Mouse (Mus musculus): ENCODE results near the gene Opcml. TPM values are rescaled to one million over a fixed set of nuclear protein-coding genes. Genes with fewer than 3 reads are reported as not detected.

Opcml gene
- polyA plus RNA-seq, 1 experiment from 2014 or later: 4.9 TPM

DNA sequence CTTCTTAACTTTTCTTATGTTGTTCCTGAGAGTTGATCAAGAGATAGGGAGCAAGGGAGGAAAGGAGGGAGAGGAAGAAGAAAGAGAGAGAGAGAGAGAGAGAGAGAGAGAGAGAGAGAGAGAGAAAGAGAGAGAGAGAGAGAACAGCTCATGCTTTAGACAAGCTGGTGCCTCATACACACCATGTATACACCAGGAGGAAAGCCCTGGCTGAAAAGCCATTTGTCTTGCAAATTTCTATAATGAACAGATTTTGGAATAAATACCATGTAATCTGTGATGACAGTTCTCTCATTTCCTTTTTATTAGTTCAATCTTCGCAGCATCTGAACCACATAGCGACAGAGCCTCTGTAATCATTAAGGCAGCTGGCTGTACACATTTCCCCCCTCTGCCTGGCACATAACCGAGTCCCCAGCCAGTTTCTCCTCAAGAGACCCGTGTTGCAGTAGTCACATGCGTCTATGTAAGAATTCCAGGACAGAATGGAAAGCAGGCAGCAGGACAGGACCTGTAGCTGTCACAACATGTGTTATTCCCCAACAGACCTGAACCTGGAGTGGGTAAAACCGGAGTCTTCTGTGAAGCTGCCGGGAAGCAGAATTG lies 238.3 kb downstream of the Opcml start:
- no peak overlapping the region for H3K4me3 ChIP-seq
- H3K27me3 ChIP-seq: no peaks in the 10 kb centered on the region
- 45% methylated on average over 7 of the region's 7 CpGs for WGBS
- no peaks in the 10 kb centered on the region for H3K36me3 ChIP-seq
- no peak overlapping the region for H3K9ac ChIP-seq
- H3K4me1 ChIP-seq: 0 out of 2 replicates have a peak, but pooled peaks cover 8% of the 10 kb centered on the region
- no peak overlapping the region for H3K4me2 ChIP-seq (replicated peaks)
- H3K9me3 ChIP-seq: no peaks in the 10 kb centered on the region
- no peak overlapping the region for H3K27ac ChIP-seq
- ATAC-seq (ENCODE audit: low FRiP score, low read depth): no peak

DNA sequence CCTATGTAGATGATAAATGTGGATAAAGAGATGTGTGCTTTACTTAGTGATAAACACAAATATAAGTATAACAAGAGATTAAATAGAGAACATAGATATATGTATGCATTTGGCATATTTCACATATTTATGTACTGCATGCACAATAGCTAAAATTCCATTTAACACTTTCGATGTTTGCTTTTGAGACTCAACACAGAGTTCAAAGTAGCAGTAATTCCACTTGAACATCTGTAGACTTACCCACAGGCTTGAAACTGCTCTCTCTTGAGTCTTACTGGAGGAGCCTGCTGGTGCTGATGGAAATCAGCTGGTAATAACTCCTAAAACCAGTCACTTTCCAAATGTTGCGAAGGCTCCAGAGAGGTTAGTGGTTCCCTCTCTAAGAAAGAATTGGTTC lies 258.6 kb downstream of the Opcml start:
- no peaks in the 10 kb centered on the region for H3K36me3 ChIP-seq
- H3K9ac ChIP-seq: no peak overlapping the region
- no peak overlapping the region for H3K4me3 ChIP-seq
- H3K9me3 ChIP-seq: no peaks in the 10 kb centered on the region
- no peaks in the 10 kb centered on the region for H3K27me3 ChIP-seq
- no peaks in the 10 kb centered on the region for H3K4me1 ChIP-seq
- 86% methylated on average over 2 of the region's 2 CpGs for WGBS
- no peak overlapping the region for H3K4me2 ChIP-seq (replicated peaks)
- H3K27ac ChIP-seq: no peak overlapping the region
- no peak for ATAC-seq (ENCODE audit: low FRiP score, low read depth)

DNA sequence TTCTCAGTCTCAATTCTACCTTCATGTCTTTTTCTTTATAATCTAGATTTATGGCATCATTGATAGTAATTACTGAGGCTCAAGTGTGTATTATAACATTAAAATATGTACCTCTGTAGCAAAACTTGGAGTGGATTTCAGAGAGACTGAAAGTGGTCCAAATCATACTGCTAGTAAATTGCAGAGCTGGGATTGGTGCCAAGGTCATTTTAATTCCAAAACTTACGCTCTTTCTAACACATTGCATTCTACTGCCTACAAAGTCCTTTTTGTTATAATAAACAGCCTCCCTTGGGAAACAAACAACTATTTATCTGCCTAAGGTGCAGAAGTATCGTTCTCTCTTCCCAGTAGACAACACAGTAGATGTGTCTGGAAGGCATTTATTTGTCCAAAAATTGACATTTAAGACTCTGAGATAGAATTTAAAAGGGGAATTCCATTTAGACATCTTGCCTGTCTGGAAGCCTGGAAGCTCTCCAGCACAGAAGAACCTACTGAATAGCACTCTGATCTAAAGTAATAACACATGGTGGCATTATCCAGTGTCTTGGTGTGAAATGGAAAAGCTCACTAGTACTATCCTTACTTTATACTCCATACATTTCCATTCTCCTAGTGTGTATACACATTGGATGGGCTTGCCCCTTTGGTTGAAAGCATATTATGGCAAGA lies 266.7 kb downstream of the Opcml start:
- Histone ChIP-seq H3K27ac (no peak overlapping the region), H3K36me3 (no peaks in the 10 kb centered on the region), H3K4me3 (no peak overlapping the region), H3K4me1 (no peaks in the 10 kb centered on the region), H3K9ac (no peak overlapping the region), H3K9me3 (no peaks in the 10 kb centered on the region), H3K27me3 (no peaks in the 10 kb centered on the region), H3K4me2 (replicated peaks) (no peak overlapping the region)
- 34% methylated on average over 2 of the region's 2 CpGs for WGBS
- ATAC-seq (ENCODE audit: low FRiP score, low read depth): no peak

DNA sequence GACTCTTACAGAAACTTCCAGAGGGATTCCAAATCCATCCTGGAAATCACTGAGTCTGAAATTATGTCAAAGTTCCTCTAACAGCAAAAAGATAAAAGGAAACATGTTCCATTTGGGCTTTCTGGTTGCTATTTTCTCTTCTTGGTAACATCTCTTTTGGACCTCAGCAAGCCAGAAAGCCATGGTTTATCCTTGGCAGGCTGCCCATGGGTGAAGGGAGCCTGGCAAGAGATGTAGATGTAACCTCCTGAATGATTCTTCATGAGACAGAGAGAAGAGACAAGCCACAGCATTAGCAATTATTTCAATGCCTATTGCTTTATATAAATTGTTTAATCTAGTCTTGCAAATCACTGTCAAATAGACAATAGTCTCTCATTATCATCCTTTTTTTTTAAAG lies 274.6 kb downstream of the Opcml start:
- H3K36me3 ChIP-seq: no peaks in the 10 kb centered on the region
- no peak overlapping the region for H3K4me3 ChIP-seq
- no peaks in the 10 kb centered on the region for H3K9me3 ChIP-seq
- no peaks in the 10 kb centered on the region for H3K27me3 ChIP-seq
- no peak overlapping the region for H3K4me2 ChIP-seq (replicated peaks)
- H3K4me1 ChIP-seq: no peaks in the 10 kb centered on the region
- no peak overlapping the region for H3K27ac ChIP-seq
- no peak for ATAC-seq (ENCODE audit: low FRiP score, low read depth)
- H3K9ac ChIP-seq: no peak overlapping the region

DNA sequence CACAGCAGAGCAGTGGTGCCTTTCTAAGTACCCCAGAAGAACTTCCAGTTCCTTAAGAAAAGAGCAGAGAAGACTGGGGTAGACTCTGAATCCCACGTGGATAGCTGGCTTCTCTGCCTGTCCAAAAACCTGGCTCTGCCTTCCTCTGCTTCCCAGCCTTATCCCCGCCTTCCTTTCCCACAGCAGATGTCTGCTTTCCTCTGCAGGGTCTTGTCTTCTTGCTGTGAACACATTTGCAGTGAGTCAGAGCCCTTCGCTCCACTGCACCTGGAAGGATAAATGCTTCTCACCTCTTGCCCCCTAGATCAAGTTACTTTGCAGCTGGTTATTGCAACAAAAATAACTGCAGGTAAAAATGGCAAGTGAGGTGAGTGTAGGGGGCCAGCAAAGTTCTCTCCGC lies 290.1 kb downstream of the Opcml start:
- Histone ChIP-seq H3K27ac (no peak overlapping the region), H3K27me3 (peaks cover 51% of the 10 kb centered on the region), H3K4me2 (replicated peaks) (no peak overlapping the region), H3K4me3 (no peak overlapping the region), H3K36me3 (no peaks in the 10 kb centered on the region), H3K9ac (no peak overlapping the region), H3K9me3 (no peaks in the 10 kb centered on the region), H3K4me1 (no peaks in the 10 kb centered on the region)
- 35% methylated on average over 4 of the region's 4 CpGs for WGBS
- ATAC-seq (ENCODE audit: low FRiP score, low read depth): no peak

DNA sequence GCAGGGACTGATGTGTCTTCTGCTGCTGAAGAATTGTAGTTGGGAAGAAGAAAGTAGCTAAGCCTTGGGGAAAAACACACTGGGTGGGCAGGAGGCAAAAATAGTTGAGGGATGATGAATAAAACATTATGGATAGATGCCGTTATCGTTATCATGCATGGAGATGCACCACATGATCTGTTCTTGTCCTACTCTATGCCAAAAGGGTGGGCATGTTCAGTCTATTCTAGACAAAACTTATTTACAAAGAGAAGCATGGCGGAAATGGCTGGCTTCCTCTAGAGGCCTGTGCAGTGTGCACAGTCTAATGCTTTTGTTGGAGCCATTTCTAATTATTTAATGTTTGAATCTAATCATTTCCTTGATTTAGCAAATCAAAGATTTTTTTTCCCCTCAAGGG lies 293.2 kb downstream of the Opcml start:
- Histone ChIP-seq H3K9ac (no peak overlapping the region), H3K4me1 (no peaks in the 10 kb centered on the region), H3K4me3 (no peak overlapping the region), H3K27me3 (peaks cover 80% of the 10 kb centered on the region), H3K9me3 (no peaks in the 10 kb centered on the region), H3K27ac (no peak overlapping the region), H3K4me2 (replicated peaks) (no peak overlapping the region), H3K36me3 (no peaks in the 10 kb centered on the region)
- 96% methylated on average over 3 of the region's 3 CpGs for WGBS
- no peak for ATAC-seq (ENCODE audit: low FRiP score, low read depth)

DNA sequence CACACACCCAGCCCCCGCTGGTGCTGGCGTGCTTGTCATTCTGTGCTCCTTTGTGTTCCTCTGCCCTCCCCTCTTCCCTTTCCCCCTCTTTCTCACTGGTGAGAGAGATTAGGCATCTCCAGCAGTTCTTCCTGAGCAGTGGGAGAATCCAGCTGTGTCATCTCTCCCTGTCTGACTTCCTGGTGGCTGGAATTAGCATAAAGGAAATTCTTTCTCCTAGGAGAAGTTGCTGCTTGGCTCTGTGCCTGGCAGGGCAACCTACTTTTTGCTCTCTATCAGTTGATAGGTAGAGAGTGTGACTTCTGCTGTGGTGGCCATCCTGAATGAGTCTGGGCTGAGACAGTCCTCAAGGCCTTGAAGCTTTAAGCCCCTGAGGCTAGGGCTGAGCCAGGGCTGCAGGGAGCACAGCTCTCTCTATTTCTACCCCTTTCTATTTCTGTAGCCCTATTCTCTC lies 293.7 kb downstream of the Opcml start:
- H3K27ac ChIP-seq: no peak overlapping the region
- peaks cover 80% of the 10 kb centered on the region for H3K27me3 ChIP-seq
- H3K9me3 ChIP-seq: no peaks in the 10 kb centered on the region
- H3K4me2 ChIP-seq (replicated peaks): no peak overlapping the region
- H3K4me3 ChIP-seq: no peak overlapping the region
- no peak overlapping the region for H3K9ac ChIP-seq
- H3K4me1 ChIP-seq: no peaks in the 10 kb centered on the region
- no peaks in the 10 kb centered on the region for H3K36me3 ChIP-seq
- 46% methylated on average over 2 of the region's 2 CpGs for WGBS
- ATAC-seq (ENCODE audit: low FRiP score, low read depth): no peak

DNA sequence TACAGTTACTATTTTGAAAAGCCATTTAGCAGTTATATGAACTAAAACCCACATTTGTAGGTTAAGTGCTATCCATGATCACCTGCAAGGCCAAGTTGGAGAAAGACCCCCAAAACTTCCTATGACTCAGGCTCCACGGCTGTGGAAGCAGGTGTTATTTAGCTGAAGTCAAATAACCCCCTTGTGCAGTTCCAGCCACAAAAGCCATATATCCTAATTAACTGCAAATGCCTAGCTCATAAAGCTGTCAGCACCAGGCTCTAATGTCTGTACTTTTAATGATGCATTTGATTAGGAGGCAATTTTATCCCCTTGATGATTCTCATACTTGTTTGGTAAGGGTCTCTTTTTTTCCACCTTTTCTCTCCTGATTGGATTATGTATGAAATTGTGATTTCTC lies 300.8 kb downstream of the Opcml start:
- ATAC-seq (ENCODE audit: low FRiP score, low read depth): no peak
- peaks cover 80% of the 10 kb centered on the region for H3K27me3 ChIP-seq
- H3K36me3 ChIP-seq: no peaks in the 10 kb centered on the region
- H3K4me2 ChIP-seq (replicated peaks): no peak overlapping the region
- no peak overlapping the region for H3K4me3 ChIP-seq
- 10% methylated on average over 1 of the region's 1 CpGs for WGBS
- H3K9ac ChIP-seq: no peak overlapping the region
- H3K27ac ChIP-seq: no peak overlapping the region
- H3K9me3 ChIP-seq: no peaks in the 10 kb centered on the region
- 0 out of 2 replicates have a peak, but pooled peaks cover 3% of the 10 kb centered on the region for H3K4me1 ChIP-seq

DNA sequence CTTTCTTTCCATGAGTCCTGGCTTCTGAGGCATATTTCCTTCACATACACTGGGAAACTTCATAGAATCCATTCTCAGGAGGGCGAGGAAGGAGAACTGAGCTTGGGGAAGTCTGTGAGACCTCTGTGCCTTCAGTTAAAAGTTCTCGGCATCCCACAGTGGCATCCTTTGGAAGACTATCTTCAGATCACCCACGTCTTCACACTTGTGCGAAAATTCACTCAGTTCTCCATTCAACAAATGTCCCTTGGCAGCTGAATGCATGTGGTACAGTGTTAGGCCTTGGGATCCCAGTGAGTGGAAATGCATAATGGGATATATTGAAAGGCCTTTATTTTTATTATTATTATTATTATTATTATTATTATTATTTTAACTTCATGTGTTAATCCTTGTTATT lies 304.1 kb downstream of the Opcml start:
- Histone ChIP-seq H3K36me3 (no peaks in the 10 kb centered on the region), H3K9me3 (no peaks in the 10 kb centered on the region), H3K9ac (no peak overlapping the region), H3K4me1 (0 out of 2 replicates have a peak, but pooled peaks cover 3% of the 10 kb centered on the region), H3K4me2 (replicated peaks) (no peak overlapping the region), H3K4me3 (no peak overlapping the region), H3K27me3 (peaks cover 72% of the 10 kb centered on the region), H3K27ac (no peak overlapping the region)
- 88% methylated on average over 4 of the region's 4 CpGs for WGBS
- no peak for ATAC-seq (ENCODE audit: low FRiP score, low read depth)

DNA sequence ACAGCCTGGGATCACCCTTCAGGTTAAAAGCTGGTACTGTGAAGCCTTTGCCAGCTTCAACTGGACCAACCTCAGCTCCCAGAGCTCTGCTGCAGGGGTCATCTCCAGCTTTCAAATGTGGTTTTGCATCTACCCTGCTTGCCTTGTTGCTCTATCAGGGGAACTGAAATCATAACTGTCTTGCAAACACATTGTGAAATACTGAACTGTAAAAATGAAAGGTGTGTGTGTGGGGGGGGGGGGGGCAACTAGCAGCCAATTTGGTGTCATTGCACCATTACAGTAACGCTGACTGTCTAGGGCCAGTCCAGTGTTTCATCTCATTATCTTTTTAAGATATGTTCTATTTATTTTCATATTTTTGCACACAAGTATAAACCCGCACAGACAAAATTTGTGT lies 305.6 kb downstream of the Opcml start:
- WGBS: 89% methylated on average over 2 of the region's 2 CpGs
- Histone ChIP-seq H3K4me1 (0 out of 2 replicates have a peak, but pooled peaks cover 3% of the 10 kb centered on the region), H3K27ac (no peak overlapping the region), H3K36me3 (no peaks in the 10 kb centered on the region), H3K27me3 (peaks cover 66% of the 10 kb centered on the region), H3K4me2 (replicated peaks) (no peak overlapping the region), H3K9me3 (no peaks in the 10 kb centered on the region), H3K9ac (no peak overlapping the region), H3K4me3 (no peak overlapping the region)
- no peak for ATAC-seq (ENCODE audit: low FRiP score, low read depth)

DNA sequence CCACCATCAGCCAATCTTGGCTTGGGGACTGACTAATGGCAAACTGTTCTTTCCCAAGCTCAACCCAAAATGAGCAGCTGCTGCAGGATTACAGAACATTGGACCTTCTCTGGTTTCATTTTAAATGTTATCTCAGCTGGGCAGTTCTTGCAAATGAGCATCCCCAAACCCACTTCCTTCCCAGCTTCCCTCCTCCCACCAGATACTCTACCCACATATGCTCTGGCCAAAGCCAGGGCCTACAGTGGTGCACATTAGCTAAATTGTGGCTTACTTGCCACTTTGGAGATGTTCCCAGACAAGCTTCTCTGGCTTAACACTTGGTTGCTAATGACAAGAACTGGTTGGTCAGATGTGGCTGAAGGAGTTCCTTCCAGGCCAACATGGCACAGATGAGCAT lies 311.4 kb downstream of the Opcml start:
- Histone ChIP-seq H3K9me3 (no peaks in the 10 kb centered on the region), H3K27ac (no peak overlapping the region), H3K36me3 (no peaks in the 10 kb centered on the region), H3K4me3 (no peak overlapping the region), H3K9ac (no peak overlapping the region), H3K4me1 (no peaks in the 10 kb centered on the region), H3K27me3 (peaks cover 57% of the 10 kb centered on the region), H3K4me2 (replicated peaks) (no peak overlapping the region)
- ATAC-seq (ENCODE audit: low FRiP score, low read depth): no peak

DNA sequence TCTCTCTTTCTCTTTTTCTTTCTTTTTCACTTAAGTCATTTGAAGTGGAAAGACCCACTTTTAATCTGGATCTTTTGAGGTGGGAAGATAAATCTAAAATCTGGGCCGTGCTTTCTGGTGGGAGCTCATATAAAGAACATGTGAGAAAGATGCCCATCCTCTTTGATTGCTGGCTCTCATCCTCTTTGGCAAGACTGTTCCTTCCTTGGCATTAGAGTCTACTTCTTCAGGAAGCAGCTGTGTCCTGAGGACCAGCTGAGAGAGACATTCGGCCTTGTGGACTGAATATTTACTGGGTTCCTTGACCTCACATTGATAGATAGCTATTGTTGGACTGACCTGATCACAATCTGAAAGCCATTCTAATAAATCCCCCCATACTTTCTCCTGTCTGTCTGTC lies 331.3 kb downstream of the Opcml start:
- H3K4me3 ChIP-seq: no peak overlapping the region
- WGBS: 82% methylated on average over 2 of the region's 2 CpGs
- H3K27me3 ChIP-seq: no peaks in the 10 kb centered on the region
- H3K4me2 ChIP-seq (replicated peaks): no peak overlapping the region
- no peaks in the 10 kb centered on the region for H3K4me1 ChIP-seq
- H3K9me3 ChIP-seq: no peaks in the 10 kb centered on the region
- H3K27ac ChIP-seq: no peak overlapping the region
- no peaks in the 10 kb centered on the region for H3K36me3 ChIP-seq
- no peak overlapping the region for H3K9ac ChIP-seq
- ATAC-seq (ENCODE audit: low FRiP score, low read depth): no peak

DNA sequence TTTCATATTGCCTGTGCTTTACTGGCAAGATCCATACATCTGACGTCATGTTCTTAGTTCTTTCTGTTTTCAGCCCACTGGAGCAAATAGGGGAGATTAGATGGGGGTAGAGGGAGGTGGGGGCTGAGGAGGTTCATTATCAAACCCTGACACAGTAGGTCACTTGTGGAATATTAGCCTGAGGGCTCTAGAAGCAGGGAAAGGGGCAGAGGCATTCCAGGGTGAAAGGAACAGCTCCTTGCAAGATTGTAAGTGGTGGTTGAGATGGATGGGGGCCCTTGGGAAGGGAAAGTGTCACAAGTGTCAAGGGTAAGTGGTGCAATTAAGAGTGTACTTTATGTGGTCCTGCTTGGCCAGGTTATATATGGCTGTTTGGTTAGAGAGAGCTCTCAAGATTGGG lies 338.2 kb downstream of the Opcml start:
- WGBS: 56% methylated on average over 1 of the region's 1 CpGs
- no peak for ATAC-seq (ENCODE audit: low FRiP score, low read depth)
- no peaks in the 10 kb centered on the region for H3K27me3 ChIP-seq
- H3K36me3 ChIP-seq: no peaks in the 10 kb centered on the region
- H3K9ac ChIP-seq: no peak overlapping the region
- H3K27ac ChIP-seq: no peak overlapping the region
- H3K4me2 ChIP-seq (replicated peaks): no peak overlapping the region
- H3K4me1 ChIP-seq: no peaks in the 10 kb centered on the region
- no peak overlapping the region for H3K4me3 ChIP-seq
- no peaks in the 10 kb centered on the region for H3K9me3 ChIP-seq

Data from limb, embryonic 13.5 days (tissue).